Mouse (Mus musculus) lung, postnatal 14 days (tissue): ENCODE results near the gene Tgfbr1.

Experiments used
- DNase-seq: peaks from one replicate; pipeline ENCODE4 v3.0.0; 2021

Gene Tgfbr1

DNA sequence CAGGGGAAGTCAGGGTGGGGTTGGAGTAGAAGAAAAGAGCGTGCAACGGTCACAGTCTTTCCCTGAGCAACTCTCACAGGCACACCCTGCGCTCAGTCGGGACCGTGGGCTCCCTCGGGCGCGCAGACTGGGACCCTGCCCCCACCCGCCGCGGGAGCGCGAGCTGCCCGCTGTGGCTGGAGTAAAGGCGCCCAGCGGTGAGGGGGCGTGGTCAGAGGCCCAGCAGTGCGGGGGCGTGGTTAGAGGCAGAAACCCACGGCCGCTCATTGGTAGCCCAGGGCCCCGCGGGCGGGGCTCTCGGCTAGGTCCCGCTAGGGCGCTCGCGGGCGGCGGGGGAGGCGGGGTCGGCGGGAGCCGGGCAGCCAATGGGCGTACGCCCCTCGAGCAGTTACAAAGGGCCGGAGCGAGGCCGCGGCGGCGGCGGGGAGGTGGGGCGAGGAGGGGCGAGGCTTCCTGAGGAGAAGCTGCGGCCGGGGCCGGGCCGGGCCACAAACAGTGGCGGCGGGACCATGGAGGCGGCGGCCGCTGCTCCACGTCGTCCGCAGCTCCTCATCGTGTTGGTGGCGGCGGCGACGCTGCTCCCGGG is at the start of gene Tgfbr1:
TSS of gene Tgfbr1 (plus strand) at position 420 of the 586 bp plus-strand sequence.
- peak; percentile 99 for DNase-seq

DNA sequence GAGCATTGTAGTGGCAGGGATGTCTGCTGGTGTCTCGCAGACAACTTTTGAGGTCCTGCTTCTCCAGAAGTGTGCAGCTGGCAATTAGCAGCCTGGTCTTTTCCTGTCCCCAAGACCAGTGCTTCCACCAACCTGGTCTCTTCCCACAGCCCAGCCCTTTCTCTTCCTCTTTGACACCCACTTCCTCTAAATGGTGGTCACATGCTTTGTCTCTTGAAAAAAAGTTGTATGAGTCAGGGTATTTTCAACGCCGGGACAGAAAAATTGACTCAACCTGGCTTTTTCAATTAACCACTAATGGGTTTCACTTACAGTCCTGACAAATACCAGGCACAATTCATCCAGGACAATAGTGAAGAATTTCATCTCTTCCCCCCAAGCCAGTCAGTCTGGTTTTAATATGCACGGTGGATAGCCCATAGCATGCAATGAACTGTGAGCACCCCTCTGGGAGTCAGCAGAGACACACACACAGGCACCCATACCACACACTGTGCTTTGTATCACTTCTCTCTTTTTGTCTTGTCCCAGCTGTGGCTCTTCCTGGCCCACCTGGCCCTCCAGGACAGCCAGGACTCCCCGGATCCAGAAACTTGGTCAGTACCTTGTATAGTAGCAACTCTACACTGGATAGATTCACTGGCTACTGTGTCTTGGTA is 49.6 kb upstream of the Tgfbr1 start:
- DNase-seq, result no peak

DNA sequence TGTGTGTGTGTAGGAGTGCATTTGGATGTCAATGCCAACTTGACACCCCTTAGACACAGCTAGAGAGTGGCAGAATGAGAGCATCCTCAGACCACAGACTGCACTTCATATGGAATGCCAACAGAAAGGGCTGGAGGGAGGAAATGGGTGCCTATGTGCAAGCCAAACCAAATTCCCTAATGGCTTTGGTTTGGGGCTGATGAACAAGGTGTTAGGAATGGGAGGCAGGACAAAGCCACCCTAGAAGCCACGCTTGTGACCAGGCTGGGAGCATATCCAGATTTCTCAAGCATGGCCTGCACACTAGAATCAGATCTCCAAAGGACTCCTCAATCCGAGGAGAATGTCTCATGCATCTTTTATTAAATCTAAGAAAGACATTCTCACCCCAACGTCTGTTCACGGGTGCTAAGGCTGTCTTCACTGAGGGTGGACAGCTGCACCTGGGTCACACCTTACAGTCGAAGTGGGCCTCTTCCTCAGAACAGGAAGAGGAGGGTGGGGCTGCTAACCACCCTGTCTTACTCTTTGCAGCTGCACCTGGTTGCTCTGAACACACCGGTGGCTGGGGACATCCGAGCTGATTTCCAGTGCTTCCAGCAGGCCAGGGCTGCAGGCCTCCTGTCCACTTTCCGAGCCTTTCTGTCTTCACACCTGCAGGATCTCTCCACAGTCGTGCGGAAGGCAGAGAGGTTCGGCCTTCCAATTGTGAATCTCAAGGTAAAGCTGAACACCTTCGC is 43.0 kb upstream of the Tgfbr1 start:
- no peak for DNase-seq

DNA sequence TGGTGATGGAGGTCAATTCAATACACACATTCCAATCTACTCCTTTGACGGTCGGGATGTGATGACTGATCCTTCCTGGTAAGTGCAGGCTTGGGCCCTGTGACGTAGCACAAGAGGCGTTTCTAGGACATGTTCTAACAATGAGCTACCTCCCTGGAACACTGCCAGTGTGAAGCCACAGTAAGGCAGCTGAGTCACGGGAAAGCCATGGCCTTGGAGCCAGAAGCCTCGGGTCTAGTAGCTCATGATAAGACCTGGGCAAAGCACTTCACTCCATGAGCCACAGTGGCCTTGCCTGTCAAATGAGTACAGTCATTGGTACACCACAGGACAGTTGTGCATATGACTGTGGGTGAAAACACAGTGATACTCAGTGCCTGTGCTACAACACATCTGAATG is 42.2 kb upstream of the Tgfbr1 start:
- peak; percentile 40 for DNase-seq

DNA sequence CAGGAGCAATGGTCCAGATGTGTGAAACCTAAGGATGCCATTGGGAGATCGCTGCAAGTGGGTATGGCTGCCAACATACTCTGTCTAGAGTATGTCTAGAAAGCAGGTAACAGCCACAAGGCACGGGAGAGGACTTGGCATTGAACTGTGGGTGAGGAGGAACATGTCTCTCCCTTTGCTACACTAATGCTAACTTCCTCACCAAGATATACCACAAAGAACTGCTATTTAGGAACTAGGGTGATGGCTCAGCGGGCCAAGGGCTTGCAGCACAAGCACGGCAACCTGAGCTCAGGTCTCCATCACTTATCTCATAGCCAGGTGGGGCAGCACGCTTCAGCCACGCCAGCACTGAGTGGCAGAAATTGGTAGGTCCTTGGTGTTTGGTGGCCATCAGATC is 41.6 kb upstream of the Tgfbr1 start:
- DNase-seq, result no peak

DNA sequence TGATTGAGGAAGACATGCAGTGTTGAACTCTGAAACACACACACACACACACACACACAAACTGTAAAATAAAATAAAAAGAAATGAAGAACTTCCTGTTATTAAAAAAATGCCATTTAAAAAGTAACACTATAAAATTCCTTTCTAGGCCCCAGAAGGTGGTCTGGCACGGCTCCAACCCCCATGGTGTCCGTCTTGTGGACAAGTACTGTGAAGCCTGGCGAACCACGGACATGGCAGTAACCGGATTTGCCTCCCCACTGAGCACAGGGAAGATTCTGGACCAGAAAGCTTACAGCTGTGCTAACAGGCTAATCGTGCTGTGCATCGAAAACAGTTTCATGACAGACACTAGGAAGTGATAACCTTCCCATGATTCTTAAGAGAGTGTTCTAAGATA is 41.1 kb upstream of the Tgfbr1 start:
- no peak for DNase-seq

DNA sequence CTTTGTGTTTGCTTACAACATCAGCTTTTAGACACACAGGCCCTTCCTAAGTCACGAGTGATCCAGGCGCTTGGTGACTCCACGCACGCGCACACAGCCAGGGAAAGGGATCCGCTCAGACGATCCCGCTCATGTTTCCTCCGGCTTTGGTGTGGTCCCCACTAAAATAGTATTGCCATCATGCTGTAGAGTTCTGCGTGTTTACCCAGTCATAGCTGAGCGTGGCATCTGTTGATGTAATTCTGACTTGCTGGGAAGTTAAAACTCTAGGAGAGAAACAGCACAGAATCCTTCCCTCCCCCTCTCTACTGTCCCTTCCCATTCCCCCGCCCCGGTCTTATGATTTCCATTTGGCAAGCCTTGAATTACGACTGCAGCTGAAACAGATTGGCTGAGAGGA is 40.3 kb upstream of the Tgfbr1 start:
- DNase-seq, result peak; percentile 33

DNA sequence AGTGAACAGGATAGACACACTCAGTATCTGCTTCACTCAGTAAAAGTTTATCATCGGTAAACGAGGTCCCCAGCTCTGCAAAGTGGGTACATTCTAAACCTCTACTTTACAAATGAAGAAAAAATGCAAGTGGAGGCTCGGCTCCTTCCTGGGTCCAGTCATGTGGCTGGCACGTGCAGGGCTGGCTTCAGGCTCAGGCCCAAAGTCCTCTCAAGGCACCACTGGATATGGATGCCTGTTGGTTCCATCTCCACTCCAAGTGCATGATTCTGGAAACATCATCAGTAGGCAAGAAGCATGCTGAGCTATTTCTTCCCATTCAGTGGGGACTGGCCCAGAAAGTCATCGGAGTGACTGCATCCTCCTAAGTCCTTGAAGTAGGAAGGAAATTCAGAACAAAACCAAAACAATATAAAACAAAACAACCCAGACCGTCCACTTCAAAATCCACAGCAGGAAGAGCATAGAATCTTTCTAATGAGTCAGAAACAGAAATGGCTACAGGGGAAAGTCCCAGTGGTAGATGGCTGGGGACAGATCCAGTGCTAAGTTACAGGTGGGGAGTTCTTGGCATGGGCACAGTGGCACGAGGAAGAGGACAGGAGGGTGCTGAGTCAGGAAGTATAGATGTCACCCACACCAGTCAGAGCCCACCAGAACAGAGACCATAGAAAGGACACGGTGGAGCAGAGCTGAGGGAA is 39.2 kb upstream of the Tgfbr1 start:
- no peak for DNase-seq

DNA sequence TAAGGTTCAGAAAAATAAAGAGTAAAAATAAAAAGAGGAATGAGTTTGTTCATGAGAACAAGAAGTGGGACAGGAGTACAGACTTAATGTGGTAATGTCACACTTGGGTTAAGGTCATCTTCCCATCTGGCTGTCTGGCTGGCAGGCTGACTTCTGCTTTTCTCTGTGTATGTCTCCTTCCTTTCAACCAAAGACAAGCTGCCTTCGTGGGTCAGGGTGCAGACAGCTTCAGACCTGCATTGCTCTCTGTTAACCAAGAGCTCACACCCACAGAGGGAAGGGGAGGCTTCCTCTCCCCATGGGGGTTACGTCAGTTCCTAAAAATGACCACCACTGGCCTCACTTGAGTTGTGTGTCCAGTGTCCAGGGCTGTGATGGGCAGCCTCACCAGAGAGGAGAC is 37.6 kb upstream of the Tgfbr1 start:
- DNase-seq, result no peak

DNA sequence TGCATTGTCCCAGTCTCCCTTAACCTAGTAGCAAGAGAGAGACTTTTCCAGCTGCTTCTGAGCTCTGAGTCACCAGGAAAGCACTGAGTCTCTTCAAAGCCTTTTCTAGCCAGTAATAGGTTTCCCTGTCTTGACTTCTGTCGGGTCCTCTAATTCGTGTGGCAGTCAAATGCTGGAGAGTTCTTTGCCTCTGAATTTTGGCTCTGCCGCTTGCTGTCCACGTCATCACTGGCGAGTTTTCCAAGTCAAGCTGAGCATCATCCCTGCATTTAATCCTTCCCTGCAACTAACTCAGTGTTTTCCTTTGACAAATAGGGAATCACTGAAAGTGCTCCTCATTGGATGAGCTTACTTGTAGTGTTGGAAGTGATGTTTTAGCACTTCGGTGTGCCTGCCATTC is 36.6 kb upstream of the Tgfbr1 start:
- DNase-seq, result no peak

DNA sequence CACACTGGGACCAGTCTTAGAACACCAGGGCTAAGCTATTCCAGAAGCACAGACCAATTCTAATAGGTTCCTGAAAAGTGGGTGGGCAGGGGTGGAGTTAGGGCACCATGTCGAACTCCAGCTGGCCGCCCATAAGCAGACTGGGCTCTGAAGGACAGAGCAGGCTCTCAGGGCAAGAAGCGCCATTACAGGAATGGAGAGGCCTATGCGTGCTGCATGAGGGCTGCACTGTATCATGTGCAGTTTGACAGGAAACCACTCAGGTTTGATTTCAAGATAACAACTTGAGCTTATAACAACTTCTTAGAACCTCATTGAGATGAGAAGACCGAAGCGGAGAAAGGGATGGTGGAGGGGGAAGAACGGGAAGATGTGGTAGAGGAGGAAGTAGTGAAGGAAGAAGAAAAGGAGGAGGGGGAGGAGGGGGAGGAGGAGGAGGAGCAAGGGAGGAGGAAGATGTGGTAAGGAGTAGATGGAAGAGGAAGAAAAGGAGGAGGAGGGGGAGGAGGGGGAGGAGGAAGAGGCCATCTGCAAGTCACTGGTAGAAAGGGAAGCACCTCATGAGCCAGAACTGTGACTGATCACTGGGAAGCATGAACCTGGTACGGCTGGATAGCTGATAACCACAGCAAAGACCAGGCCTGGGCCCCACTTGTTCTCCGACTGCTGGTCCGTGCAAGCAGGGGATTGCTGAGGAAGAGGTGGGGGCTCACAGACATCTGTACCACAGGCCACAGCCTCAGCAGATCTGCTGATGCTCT is 33.3 kb upstream of the Tgfbr1 start:
- DNase-seq, result no peak

DNA sequence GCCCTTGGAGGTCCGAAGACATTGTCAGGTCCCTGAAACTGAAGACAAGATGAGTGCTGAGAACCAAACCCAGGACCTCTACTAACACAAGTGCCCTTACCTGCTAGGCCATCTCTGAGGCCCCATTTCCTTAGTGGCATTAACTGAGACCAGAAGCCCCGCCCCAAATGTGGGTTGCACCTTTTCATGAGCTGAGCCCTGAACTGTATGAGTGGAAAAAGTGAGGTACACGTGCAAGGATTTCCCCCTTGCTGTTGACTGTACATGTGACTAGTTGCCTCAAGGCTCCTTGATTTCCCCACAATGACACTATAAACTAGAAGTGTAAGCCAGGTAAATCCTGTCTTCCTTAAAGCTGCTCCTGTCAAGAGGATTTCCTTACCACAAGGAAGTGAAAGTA is 30.7 kb upstream of the Tgfbr1 start:
- no peak for DNase-seq

DNA sequence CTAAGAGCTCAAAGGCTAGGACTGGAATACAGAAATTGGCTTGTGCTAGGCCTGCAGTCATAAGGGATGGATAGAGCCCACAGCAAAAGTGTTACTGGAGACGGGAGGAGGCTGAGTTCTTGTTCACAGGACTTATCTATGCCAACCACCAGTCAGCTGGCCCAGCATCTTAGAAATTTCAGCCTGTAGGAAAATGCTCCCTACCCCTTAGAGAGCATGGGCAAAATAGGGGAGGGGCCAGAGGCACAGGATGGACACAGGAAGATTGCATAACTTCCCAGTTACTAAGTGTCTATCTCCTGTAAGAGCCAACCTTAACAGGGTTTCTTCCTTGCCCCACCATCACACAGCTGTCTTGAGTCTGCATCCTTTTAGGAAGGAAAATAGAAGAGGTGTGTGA is 28.8 kb upstream of the Tgfbr1 start:
- DNase-seq, result no peak

DNA sequence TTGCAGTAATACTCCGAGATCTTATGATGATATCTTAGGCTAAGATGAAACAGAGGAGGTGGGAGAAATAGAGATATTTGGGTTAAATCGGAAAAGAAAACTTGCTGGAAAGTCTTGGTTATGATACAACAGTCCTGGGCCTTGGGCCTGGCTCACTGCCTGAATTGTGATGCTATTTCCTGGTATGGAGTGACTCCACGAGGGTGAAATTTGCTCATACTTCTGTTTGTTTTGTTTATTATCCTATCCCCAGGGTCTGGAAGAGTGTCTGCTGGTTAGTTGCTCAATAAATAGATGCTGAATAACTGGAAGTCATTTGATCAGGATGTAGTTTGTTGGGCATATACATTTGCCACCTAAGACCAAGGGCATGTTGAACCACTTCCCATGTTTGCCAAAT is 25.2 kb upstream of the Tgfbr1 start:
- no peak for DNase-seq

DNA sequence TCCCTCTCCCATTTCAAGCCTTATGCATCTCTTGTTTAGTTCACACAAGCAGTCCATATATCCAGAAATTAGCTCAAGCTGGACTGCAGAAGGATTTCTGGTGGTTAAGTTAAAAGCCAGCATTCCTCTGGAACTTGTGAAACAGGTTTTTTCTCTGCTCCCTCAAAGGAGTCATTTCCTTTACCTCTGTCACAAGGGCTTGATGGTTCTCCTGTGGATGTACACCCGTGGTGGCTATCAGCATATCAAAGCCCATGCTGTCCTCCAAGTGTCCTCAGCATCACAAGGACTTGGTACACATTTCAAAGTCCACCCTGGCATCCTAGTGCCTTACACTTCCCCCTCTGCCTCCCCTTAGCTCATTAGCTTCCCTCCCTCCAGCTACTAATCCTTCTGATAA is 23.7 kb upstream of the Tgfbr1 start:
- DNase-seq, result no peak

DNA sequence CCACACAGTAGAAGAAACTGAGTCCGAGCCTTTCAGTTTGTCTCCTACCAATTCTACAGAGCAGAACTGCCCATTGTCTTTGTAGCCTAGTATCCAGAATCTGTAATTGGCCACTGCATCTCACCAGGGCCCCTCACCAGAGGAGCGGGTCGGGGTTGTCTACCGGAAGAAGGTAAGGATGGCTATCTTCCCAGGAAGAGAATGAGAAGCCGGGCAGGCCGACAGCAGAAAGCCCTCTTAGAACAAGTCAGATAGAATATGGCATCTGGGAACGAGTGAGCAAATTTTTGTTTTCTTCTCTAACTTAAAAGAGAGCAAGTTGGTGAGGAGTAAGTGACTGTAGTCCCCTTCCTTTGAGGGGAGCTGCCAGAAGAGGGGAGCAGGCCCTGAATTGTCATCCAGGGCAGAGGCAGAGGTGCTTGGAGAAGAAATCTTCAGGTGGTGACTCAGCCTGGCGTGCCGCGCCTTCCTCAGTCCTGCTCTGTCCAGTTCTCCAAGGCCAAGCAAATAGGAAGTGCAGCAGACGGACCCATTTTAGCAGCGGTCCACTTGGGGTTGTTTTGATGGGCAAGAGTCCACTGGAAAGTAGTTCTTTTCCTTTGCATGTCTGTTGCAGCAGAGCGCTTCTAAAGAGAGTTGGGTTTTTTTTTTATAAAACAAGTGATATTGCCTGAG is 22.5 kb upstream of the Tgfbr1 start:
- no peak for DNase-seq

DNA sequence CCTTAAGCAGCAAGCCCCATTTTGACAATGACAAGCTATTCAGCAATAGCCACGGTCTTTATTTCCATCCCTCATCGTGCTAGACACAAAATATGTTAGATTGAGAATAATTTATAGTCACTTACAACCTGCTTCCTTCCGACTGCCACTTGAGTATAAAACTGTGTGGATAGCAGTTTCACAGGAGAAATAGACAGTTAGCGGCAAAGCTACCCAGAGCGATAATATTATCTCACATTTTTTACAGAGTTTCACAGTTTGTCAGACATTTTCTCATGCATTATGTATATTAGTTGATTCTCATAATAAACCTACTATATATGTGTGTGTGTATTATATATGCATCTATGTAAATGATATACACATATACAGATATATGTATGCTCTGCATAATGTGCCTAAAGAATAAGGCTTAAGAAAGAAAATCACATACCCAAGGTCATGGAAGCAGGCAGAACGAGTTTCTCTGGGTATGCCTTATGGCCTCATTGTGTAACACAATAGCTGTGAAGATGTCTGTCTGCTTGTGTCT is 20.1 kb upstream of the Tgfbr1 start:
- DNase-seq, result no peak

DNA sequence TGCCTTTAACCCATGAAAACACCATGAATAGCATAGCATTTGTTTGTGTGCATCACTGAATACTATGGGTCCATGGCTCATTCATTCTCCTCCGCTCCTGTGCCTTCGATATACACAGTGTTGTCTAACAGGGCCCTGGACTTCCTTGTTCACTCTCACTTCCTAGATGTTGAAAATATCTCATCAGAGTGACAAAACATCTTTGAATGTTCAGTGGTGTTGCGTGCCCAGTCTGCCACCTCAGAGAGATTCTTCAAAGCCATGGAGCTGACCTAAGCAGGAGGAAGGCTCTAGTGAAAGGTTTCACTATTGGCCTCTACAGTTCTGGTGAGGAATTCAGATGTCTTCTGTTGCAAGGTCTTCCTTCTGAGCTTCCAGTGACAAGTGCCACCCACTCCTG is 19.5 kb upstream of the Tgfbr1 start:
- no peak for DNase-seq

DNA sequence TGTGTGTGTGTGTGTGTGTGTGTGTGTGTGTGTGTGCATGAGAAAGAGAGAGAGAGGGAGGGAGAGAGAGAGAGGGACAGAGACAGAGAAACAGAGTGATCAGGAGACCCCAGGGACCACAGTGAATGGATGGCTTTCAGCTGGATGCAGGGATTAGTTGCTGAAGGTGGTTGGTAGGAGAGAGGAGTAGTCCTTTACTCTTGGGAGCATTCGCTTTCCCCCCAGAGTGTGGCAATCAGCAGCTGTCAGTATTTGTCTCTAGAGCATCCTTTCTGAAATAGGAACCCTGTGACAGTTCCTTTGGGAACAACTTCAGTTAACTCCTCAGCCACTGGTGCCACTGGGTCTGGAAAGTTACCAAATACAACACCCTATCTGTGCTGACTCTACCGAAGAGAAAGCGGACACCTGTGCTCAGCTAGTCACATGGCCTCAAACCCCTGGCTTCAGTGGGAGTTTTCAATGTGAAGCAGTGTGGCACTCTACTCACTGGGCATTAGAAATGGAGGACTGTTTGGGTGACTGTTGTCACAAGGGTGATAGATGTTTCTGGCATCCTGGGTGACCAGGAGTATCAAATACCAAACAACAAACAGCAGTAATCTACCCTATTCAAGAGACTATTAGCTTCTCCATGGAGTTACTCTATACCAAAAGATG is 16.0 kb upstream of the Tgfbr1 start:
- no peak for DNase-seq

DNA sequence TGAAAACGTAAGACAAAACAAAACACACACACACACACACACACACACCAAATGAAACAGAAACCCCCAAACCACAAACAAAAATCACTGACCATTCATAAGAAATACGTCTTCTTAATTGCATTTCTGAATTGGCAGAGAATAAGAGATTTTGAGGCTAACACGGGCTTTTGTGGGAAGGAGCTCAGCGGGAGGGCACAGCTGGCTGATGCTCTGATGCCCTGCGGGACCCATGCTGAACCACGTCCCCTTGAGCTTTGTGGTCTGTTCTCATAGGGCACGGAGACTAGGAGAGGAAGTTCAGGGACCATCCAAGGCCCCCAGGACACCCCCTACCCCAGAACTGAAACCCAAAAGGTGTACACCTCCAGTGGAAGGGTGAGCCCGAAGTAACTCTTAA is 10.4 kb upstream of the Tgfbr1 start:
- DNase-seq, result no peak

DNA sequence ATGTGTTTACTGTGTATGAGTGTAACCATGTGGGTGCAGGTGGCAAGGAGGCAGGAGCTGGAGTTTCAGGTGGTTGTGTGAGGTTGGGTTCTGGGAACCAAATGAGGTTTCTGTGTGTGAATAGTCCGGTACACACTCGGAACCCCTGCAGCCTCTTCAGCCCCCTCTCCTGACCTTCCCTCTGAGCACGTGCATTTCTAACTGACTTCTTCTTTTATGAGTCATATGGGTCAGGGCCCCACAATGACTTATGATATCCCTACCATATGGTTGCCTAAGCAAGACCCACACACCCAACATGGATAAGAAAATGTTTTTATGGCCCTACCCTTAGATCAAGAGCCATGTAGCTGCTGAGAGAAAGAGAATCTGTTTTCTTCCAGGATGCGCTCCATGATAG is 6.0 kb upstream of the Tgfbr1 start:
- no peak for DNase-seq

DNA sequence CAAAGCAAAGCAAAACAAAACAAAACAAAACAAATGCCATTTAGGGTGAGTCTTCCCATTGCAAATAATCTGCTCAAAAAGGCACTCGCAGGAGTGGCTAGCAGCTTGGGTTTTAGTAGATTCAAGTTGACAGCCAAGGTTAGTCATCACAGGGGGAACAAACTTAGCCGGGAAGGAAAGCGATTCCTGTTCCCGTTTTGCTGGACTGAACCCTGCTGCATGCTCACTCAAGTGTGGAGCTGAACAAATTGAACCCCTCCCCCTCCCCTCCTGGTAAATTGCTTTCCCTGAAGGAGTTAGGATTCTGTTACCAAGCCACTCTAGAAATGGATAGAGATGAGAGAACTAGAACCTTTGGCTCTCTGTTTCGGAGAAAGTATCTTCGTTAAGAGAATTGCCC is 3.3 kb upstream of the Tgfbr1 start:
- no peak for DNase-seq
